Mouse (Mus musculus) urinary bladder, postnatal 10 days (tissue): ENCODE results near the gene Galr3.
A peak's percentile ranks its signal among the peaks of the same experiment; 100 is the strongest.

ENCODE experiments used
- DNase-seq: peaks from one replicate; pipeline ENCODE4 v3.0.0; 2022; ENCODE audit warnings: low spot score

Gene Galr3

GRCm38 (mm10) chr15:79052366-79052765, 10.7 kb downstream of the Galr3 start:
- no peak for DNase-seq

GRCm38 (mm10) chr15:79056601-79057000, 14.9 kb downstream of the Galr3 start:
- no peak for DNase-seq

- no peak for DNase-seq
Observed at GRCm38 (mm10) chr15:79057850-79058249, 16.2 kb downstream of the Galr3 start.

GRCm38 (mm10) chr15:79060887-79061565, 19.3 kb downstream of the Galr3 start:
- DNase-seq: no peak

GRCm38 (mm10) chr15:79062376-79063159, 20.9 kb downstream of the Galr3 start, which contains the start of gene Ankrd54:
Gene Ankrd54 (minus strand): TSS chr15:79062893.
- DNase-seq: peak; percentile 91

- no peak for DNase-seq
Observed at GRCm38 (mm10) chr15:79063160-79063740, 21.6 kb downstream of the Galr3 start.

GRCm38 (mm10) chr15:79065086-79065770, 23.5 kb downstream of the Galr3 start:
- no peak for DNase-seq

- no peak for DNase-seq
Observed at GRCm38 (mm10) chr15:79066276-79066675, 24.6 kb downstream of the Galr3 start.

GRCm38 (mm10) chr15:79067631-79068030, 25.9 kb downstream of the Galr3 start:
- DNase-seq: no peak

- DNase-seq: no peak
Observed at GRCm38 (mm10) chr15:79068416-79068815, 26.7 kb downstream of the Galr3 start.

GRCm38 (mm10) chr15:79071117-79072039, 29.7 kb downstream of the Galr3 start:
- DNase-seq: no peak

GRCm38 (mm10) chr15:79073752-79074151, 32.1 kb downstream of the Galr3 start:
- no peak for DNase-seq

- no peak for DNase-seq
Observed at GRCm38 (mm10) chr15:79074446-79074845, 32.8 kb downstream of the Galr3 start.

- DNase-seq: peak; percentile 57
Observed at GRCm38 (mm10) chr15:79074913-79075532, 33.3 kb downstream of the Galr3 start, which contains the start of gene Eif3l. Gene Eif3l (plus strand): TSS chr15:79075179.

- no peak for DNase-seq
Observed at GRCm38 (mm10) chr15:79075658-79076365, 34.1 kb downstream of the Galr3 start.

- DNase-seq: no peak
Observed at GRCm38 (mm10) chr15:79079567-79079966, 37.9 kb downstream of the Galr3 start.

GRCm38 (mm10) chr15:79092284-79092683, 50.6 kb downstream of the Galr3 start:
- DNase-seq: no peak
